Mouse (Mus musculus): Measurements from ENCODE around the gene Popdc2.
A peak's percentile ranks its signal among the peaks of the same experiment; 100 is the strongest.

DNA sequence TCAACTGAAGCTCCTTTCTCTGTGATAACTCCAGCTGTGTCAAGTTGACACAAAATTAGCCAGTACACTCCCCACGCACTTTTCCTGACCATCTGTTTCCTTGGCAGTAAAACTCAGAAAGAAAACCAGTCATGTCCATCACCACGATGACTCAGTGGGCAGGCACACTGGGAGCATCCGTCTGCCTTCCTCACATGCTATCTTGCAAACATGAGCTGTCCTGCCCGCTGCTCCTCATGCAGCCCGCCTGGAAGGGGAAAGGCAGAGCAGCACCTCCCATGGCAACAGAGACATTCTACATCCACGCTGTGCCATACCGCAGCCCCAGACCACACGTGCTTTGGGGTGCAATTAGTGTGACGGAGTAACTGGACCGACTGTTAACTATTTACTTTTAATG, 6.3 kb downstream of the Popdc2 start:
- TF ChIP-seq POLR2A (IDR thresholded peaks at IDR 0.05; ENCODE audit: extremely low read depth, insufficient read depth, low read length) (0 out of 2 replicates have a peak, but pooled peaks have one; percentile 7), CTCF (IDR thresholded peaks at IDR 0.05; ENCODE audit: extremely low read depth, insufficient read depth, low read length) (no peak)
